Mouse (Mus musculus) cerebellum, postnatal 36 days (tissue): Measurements from ENCODE around the gene Efna3.

Experiments used
- DNase-seq, 2 experiments: peaks; one replicate each; pipeline ENCODE4 v3.0.0; 2021 to 2022; ENCODE audit warnings: mixed read lengths in 2 of 2

Efna3 gene

DNA sequence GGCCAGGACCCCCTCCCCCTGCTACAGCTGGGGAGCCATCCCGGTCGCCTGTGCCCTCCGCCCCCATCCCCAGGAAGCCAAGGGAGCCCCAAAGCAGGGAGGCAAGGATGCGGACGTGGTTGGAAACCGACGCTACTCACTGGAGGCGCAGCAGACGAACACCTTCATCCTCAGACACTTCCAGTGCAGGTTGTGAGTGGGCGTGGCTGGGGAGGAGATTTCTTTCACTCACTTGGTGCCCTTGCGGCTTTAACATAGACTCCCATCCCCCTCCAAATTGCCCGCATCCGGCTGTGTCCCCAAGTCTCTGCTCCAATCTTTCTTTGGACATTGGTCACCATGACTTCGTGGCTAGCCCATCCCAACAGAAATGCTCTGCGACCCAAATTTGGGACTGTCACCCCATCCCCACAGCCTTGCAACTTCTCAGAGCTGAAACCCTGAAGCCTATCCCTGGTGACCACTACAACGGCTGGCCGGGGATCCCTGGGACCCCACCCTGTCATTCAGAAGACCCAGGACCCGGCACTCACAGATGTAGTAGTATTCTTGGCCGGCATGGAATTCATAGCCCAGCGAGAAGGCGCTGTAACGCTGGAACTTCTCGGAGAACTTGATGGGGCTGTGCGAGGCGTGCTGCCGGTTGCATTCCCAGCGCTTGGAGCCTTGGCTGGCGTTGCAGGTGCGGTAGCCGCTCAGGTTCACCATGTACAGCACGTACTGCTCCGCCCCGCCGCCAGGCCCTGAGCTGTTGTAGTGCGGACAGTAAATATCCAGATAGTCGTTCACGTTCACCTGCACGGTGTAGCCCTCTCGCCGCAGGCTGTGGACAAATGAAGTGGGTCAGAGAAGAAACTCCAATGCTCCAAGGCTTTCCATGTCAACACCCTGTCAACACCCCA lies 6.6 kb downstream of the Efna3 start:
- DNase-seq = no peak

DNA sequence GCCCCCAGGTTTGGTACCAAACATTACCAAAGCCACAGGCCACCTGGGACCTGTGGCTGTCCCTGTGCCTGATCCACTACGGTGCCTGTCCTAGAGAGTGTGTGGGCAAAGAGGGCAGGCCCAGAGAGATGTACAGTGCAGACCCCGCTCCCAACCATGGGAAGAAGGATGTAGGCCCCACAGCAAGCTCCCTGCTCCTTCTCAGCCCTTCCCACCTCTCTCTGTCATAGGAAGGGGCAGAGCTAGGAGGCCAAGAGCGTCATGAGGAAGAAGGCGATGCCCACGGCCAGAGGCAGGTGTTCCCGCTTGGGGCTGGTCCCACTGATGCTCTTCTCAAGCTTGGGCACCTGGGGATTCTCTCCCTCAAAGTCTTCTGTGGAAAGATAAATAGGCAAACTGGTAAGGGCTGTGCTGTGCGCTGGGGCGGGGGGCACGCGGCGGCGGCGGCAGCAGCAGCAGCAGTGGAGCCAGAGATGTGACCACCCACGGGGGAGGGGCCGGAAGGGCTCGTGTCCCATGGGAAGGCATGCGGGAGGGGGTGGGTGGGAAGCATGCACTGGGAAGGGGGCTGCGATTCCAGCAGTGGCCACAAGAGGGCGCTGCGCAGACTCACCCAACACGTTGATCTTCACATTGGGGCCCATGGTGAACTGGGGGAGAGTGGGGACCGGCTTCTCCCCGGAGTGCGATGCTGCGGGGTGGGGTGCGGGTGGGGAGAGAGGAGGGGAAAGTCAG lies 7.4 kb downstream of the Efna3 start:
- peak; percentile 76 to 80 for DNase-seq

DNA sequence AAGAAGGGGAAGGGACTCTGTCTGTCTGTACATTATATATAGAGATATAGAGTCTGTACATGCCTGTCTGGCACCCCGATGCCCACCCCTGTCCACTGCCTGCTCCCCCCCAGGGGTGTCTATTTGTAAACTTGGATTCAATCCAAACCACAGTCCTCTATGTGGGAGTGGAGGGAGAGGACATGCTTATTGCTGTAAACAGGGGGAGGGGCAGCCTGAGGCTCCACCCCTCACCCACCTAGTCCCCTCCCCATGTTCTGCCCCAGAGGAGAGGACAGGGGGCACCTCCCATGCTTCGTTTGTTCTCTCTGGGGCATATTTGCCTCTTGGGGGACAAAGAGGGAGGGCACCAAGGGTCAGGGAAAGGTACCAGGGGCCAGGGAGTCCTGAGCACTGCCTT lies 8.0 kb downstream of the Efna3 start:
- DNase-seq = no peak

DNA sequence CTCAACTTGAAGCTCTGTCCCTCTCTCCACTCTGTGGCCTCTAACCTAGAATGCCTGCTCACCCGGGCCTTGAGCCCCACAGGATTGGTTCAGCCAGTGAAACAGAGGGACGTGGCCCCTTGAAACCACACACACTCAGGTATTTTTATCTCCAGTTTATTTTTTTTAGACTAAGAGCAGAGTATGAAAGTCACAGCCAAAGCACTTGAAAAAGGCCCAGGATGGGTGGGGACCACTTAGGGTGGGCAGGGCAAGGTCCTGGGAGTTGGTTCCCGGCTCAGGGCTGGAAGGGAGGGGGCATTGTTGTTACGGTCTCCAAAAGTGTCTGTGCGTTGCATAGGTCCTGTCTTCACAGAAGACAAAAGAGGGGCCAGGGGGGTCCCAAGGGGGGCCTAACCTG lies 8.4 kb downstream of the Efna3 start:
- no peak for DNase-seq

DNA sequence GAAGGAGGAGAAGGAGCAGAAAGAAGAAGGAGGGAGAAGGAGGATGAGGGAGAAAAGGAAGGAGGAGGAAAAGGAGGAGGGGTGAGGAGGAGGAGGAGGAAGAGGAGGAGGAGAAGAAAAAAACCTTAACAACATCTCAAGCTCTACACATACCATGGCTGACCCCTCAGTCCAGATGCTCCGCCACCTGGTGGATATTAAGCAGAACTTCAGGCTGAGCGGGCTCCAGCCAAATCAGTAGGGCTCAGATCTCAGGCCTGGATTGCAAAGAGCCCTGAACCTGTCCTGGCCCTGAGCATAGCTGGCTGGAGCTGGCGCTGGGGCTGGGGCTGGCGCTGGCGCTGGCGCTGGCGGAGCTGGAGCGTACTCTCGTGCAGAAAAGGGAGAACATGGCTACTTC lies 14.7 kb downstream of the Efna3 start:
- DNase-seq = peak; percentile 67 to 70

DNA sequence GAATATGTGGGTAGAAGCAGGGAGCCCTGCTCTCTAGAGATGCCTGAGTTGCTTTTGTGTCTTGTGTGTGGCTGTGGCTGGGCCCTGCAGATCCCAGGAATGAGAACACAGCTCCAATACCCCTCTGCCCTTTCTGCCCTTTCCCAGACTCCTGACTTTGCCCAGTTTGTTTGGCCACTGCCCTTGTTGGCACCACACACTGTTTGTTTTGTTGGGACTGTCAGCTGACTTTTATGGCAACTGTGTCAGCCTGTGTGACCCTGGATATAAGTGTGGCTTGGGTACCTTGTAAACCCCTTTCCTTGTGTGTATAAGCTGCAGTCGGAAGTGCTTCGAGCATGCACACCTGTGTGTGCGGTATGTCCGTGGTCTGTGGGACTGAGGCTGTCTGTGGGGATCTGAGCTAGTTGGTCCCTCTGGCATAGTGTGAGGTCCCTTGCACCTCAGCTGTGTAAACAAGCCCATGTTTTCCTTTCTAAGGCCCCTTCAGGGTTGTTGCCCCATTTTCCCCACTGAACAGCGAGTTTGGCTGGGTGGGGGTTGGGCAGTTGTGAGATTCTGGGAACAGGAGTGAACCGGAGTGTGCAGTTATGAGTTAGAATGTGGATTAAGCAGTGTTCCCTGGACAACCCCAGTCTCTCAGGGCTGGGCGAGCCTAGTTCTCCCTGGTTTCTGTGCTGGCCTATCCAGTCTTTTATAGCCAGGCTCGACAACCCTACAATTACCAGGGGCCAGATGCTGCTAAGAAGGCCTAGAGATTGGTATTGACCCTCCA lies 17.0 kb downstream of the Efna3 start:
- no peak for DNase-seq

DNA sequence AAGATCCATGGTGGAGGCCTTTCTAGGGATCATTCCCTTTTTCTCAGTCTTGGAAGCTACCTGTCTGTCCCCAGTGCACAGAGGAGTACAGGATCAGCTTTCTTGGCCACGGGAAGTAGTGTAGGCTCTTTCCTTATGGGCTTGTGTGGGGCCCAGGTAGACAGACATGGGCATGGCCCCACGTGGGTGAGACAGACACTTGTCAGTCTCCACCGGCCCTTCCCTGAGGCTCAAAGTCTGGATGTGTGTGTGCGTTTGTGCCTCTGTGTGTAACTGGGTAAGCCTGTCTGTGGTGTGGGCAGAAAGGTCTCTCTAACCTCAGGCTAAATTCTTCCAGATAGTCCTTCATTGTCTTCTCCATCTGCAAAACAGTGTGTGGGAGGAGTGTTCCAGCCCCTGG lies 17.7 kb downstream of the Efna3 start:
- DNase-seq = no peak

DNA sequence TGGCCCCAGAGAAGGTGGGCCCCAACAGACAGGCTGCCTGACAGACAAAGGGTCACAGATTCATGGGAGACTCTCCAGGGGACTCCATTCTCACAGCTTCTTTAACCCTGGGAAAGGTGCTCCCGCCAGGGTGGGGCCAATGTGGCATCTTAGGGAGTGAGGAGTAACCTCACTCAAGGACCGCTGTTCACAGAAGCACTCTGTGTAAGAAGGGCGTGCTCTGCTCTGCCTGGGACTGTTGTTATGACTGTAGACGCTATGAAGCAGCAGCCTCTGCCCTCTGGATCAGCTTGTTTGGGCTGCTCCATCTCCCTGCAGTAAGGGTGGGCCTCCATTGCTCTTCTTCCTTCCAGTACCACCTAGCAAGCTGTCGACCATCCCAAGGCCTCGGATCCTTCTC lies 18.3 kb downstream of the Efna3 start:
- no peak for DNase-seq

DNA sequence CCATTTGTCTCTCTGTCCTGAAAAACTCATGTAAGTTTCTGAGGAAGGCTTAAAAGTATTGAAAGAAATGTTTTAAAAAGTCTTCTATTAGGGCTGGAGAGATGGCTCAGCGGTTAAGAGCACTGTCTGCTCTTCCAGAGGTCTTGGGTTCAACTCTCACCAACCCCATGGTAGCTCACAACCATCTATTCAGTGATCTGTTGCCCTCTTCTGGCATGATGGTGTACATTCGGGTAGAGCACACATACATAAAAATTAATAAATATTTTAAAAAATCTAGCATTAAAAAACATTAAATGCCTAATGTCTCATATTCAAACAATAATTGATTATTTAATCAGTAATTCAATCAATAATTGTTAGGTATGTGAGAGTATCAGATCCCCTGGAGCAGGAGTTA lies 22.3 kb downstream of the Efna3 start:
- no peak for DNase-seq

DNA sequence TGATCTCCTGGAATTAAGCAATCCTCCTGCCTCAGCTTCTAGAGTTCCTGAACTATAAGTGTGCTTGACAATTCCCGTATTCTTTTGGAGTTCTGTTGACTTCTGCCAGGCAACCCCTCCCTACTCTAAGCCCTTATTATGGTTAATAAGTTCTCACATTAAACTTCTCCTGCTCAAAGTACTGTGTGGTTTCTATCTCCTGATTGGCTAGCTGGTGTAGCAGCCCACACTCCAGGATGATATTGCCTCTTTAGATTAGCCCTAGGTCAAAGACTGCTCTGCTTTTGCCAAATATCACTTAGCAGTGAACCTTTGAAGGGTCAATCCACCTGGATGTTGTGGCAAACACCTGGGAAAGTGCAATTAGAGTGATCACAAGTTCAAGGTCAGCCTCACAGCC lies 22.7 kb downstream of the Efna3 start:
- DNase-seq = no peak

DNA sequence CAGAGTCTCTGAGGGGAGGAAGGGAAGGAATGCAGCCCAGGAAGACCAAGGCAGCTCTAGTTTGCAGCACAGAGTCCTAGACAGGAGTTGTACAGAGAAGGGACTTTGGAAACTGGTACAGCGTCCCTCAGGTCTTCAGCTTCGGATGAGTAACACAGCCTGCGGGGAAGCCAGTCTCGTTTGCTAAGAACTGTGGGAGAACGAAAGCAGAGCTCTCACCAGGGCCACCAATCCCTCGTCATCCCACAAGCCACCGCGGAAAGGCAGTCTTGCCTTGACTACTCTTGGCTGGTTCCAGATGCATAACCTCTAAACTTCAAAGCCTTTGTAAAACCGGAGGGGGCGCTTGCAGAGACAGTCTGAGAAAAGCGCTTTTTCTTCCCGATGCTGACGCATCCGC lies 23.3 kb downstream of the Efna3 start:
- DNase-seq = no peak

DNA sequence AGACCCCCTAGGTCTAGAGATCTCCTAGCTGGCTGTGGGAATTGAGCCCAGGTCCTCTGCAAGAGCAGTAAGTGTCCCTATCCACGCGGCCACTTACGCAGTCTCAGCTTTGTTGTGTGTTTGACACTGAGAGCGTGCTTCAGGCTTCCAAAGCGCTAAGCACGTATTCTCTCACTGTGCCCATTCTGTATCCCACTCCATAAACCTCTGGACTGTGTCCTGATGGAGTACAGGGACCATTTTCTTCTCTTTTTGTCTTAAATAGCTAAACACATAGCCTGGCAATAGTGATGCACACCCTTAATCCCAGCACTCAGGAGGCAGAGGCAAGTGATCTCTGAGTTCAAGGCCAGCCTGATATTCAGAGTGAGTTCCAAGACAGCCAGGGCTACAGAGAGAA lies 23.9 kb downstream of the Efna3 start:
- no peak for DNase-seq

DNA sequence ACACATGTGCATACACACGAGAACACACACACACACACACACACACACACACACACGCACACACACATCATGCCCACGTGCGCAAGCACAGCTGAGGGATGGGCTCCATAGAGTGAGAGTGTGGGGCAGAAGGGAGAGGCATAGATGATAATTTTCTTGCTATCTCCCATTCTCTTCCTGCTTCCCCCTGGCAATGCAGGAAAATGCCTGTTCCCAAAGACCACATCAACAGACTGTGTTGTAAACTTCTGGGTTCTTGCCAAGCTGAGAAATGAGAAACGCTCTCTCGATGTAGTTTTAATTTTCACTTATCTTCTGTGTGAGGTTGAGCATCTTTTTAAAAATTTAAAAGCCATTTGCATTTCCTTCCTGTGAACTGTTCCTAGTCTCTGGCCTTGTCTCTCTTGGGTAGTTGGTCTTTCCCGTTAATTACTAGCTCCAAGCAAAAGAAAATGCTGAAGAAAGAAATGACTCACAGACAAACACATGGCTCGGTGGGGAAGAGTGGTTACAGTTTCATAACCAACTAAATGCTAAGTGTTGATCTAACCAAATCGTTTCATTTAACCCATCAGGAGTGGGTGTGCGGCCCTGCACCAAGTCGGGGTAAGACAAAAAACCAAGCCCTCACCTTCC lies 25.9 kb downstream of the Efna3 start:
- no peak for DNase-seq

DNA sequence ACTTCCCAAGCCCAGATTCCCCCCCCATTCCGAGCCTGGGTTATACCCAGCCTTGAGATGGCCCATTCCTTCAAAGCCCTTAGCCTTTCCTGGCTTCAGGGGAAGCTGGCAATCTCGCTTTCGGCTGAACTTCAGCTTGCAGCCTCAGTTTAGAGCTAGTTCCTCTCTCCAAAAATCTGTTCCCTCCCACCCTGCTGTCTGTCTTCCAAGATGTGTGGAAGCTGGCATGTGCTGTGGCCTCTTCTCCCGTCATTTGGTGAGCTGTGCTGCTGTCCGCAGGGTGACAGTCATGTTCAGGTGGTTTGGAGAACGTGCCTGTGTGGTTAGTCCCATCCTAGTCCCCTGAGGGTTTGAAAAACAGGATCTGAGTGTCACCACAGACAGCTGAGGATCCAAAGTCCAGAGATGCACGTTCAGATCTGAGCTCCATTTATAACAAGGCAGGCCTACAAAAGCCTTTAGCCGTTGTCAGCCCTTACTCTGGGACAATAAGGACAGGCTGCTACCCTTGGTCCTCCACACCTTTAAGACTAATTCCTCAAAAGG lies 27.0 kb downstream of the Efna3 start:
- no peak for DNase-seq

DNA sequence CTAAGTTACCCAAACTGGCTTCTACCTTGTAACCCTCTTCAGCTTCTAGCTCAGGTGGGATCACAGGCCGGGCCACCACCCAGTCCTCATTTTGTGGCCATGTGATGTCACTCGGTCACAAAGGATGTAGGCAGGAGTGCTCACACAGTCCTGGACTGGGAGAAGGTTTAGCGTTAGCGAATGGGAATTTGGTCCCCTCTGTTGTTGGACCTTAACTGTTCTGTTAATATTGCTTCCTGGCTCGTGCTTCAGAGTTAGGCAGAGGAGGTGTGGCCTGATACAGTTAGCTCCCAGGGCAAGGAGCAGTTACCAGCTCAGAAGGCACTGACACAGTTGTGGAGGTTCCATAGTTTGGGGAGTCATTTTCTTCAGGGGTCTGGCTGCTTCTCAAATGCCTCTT lies 28.6 kb downstream of the Efna3 start:
- no peak for DNase-seq

DNA sequence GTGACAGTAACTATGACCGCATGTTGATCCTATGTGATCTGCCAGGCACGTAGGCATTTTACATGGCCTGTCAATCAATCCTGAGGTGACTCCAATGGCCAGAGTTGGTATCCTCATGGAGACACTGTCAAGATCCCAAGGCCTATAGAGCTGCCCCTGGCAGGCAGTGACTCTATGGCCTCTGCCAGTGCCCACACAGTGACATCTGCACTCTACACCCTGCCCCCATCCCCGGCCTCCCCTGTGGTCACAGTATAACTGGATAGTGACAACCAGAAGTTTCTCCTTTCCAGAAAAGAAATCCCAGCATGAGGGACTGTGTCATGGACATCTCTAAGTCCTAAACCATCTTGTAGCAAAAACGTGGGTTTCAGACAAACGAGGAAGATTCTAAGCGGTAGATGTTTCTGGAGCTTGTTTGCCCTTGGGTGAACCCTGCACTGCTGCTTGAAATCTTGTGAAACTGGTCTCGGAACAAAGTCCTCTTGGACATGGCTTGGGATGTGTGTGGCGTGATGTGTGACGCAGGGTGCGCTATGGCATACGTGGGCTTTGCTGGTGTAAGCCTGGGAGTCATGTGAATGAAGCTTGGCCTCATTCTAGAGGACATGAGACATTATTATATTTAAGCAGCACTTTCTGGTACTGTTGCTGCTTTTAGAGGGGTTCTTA lies 29.4 kb downstream of the Efna3 start:
- DNase-seq = no peak

DNA sequence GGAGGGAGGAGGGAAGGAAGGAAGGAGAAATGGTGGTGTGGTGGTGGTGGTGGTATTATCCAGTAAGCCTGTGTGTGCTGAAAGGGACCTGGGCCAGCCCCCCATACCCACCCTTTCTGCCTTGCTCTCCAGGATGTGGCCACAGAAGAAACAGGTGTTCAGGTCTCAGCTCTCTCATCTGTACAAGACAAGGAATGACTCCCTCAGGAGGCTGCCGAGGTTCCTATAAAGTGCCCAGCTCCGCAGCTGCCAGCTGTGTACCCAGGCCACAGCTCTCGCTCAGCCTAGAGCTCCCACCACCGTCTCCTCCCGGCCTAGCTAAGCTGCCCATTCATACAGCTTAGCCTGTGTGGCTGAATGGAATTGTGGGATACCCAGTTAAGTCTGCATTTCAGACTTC lies 30.5 kb downstream of the Efna3 start:
- no peak for DNase-seq

DNA sequence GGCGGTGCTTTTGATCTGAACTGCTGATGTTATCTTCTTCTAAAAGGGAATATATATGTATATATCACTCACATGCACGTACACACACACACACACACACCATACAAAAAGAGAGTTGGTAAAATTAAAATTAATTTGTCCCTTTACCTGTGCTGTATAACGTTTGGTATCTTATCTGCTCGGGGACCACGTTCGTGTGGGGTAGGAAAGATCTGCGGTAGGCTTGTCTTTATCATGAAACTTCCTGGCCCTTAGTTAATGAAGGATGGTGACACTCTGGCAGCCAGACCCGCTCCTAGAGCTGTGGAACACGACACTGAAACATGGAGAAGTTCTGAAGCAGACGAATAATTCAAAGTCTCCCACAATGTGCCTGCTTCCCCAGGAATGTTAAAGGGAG lies 30.9 kb downstream of the Efna3 start:
- DNase-seq = no peak

DNA sequence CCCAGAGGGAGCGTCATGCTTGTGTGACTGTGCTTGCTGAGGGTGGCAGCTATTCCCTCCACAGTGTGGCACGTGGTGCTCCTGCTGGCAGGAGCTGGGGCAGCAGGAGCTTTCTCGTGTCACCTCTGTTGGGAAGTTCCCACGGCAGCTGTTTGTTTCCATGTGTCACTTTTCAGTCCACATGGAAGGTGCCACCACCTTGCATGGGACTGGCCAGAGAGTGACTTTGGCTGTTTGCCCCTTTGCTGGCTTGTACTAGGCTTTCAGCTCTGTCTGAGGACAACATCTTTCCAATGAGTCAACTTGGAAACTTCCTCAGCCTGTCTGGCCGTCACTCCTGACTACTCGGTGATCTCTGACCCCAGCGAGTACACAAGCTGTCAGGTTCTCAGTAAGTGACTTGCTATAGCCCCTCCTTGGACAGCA lies 34.2 kb downstream of the Efna3 start:
- DNase-seq = no peak

DNA sequence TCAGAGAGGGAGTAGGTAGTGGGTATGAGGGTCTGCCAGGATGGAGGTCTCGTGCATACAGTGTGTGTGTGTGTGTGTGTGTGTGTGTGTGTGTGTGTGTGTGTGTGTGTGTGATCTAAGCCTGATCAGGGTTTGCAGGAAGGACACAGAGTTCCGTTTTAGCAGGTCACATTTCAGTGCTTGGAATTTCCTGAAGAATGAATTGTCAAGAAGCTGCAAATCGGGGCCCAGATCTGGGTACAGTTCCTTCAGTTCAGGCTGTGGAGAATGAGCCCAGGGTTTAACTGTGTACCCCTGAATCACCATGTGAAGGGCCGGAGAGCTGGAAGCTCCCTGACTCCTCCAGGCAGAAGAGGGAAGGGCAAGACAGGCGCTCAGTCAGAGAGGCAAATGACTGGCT lies 35.5 kb downstream of the Efna3 start:
- DNase-seq = no peak

DNA sequence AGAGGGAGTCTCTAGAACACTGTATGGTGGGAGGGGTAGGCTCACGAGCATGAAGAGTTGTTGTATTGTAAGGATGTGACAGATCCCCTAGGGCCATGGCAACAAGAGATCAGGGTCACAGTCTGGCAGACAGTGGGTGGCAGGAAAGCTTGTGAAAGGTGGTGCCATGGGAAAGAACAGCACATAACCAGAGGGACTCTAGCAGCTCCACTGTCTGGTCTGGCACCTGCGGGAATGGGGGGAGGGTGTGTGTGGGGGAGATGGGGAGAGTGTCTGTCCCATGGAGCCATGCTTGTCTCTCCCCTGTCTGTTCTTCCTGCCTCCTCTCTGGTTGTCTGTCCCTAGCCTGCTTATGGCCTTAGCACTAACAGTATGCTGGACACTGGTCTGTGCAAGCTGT lies 37.2 kb downstream of the Efna3 start:
- no peak for DNase-seq

DNA sequence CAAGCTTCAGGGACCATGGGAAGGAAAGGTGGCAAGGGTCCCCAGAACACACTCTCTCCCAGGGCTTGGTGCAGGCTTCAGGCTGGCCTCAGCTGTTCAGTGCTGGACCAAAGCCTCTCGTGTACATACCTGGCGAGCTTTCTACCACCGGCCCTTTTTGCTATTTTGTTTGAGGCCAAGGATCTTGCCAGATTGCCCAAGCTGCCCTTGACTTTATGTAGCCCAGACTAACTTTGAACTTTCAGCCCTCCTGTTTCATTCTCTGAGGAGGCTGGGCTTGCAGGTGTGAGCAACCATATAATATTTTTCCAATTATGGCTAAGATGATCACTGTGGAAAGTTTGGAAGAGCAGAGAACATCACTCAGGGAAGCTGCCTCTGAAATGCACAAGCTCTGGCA lies 38.5 kb downstream of the Efna3 start:
- no peak for DNase-seq
